Mouse (Mus musculus) liver, embryonic 11.5 days (tissue): ENCODE results near the gene Sars. TPM values are rescaled to one million over a fixed set of nuclear protein-coding genes. Genes with fewer than 3 reads are reported as not detected.

ENCODE experiments used
- ATAC-seq: fragments of 200-750 bp; cut with Nextera tagmentation; replicated peaks from 2 replicates; pipeline ENCODE4 v1.8.0; 2017; ENCODE audit warnings: moderate number of reproducible peaks, mild to moderate bottlenecking, moderate TSS enrichment, moderate library complexity; ENCODE audit not compliant: low FRiP score
- DNase-seq: peaks from one replicate; pipeline ENCODE4 v3.0.0-alpha.2; 2017; ENCODE audit warnings: low spot score
- H3K27ac ChIP-seq: fragments of 300-500 bp; sonication (generic); 2 replicates; pipeline ENCODE4 v1.5.1; 2014; ENCODE audit warnings: mild to moderate bottlenecking, low read depth, low read length, control low read depth
- H3K27me3 ChIP-seq: fragments of 300-500 bp; sonication (generic); replicated peaks from 2 replicates; pipeline ENCODE4 v1.6.1; 2014; ENCODE audit warnings: low read length, mixed read lengths; ENCODE audit not compliant: control insufficient read depth, insufficient read depth
- H3K36me3 ChIP-seq: fragments of 300-500 bp; sonication (generic); 2 replicates; pipeline ENCODE4 v1.6.1; 2014; ENCODE audit warnings: mild to moderate bottlenecking, low read length, moderate library complexity, mixed read lengths; ENCODE audit not compliant: control insufficient read depth, insufficient read depth
- H3K4me1 ChIP-seq: fragments of 300-500 bp; sonication (generic); replicated peaks from 2 replicates; pipeline ENCODE4 v1.6.1; 2014; ENCODE audit warnings: low read length, mixed read lengths; ENCODE audit not compliant: control insufficient read depth, insufficient read depth
- H3K4me2 ChIP-seq: fragments of 300-500 bp; sonication (generic); 2 replicates; pipeline ENCODE4 v1.6.1; 2014; ENCODE audit warnings: mild to moderate bottlenecking, control low read depth, moderate library complexity
- H3K4me3 ChIP-seq: fragments of 300-500 bp; sonication (generic); 2 replicates; pipeline ENCODE4 v1.5.1; 2014; ENCODE audit warnings: low read depth, low read length, control low read depth
- H3K9ac ChIP-seq: fragments of 300-500 bp; sonication (generic); 2 replicates; pipeline ENCODE4 v1.6.1; 2014; ENCODE audit warnings: low read depth, low read length, control low read depth
- H3K9me3 ChIP-seq: fragments of 300-500 bp; sonication (generic); 2 replicates; pipeline ENCODE4 v1.6.1; 2016; ENCODE audit warnings: low read length, inconsistent platforms, mixed read lengths; ENCODE audit not compliant: control insufficient read depth
- WGBS: fragments of 180-500 bp; shearing (Covaris S2); extraction: QIAGEN DNeasy Blood & Tissue Kit; methylation state at CpG from one replicate; pipeline ENCODE4 v1.1.7; 2014; 5-methylcytosine and 5-hydroxymethylcytosine counted together
- polyA plus RNA-seq: library from polyadenylated mRNA; unstranded; fragments of >200 nt; fragmentation: Nextera tagmentation; extraction: Ambion mirVana; gene quantifications from 2 replicates; pipeline ENCODE4 v1.2.1, GENCODE M21; 2014

The Sars gene
- polyA plus RNA-seq, 1 experiment from 2014 or later: 194 TPM

- no peak for DNase-seq
- Histone ChIP-seq H3K4me3 (no peak overlapping the region), H3K4me1 (peaks cover 17% of the 10 kb centered on the region), H3K9ac (no peak overlapping the region), H3K36me3 (no peaks in the 10 kb centered on the region), H3K27ac (no peak overlapping the region), H3K9me3 (no peaks in the 10 kb centered on the region), H3K27me3 (no peaks in the 10 kb centered on the region), H3K4me2 (no peak overlapping the region)
- ATAC-seq: no peak
- WGBS: 74% methylated on average over 7 of the region's 7 CpGs
Measured at GRCm38 (mm10) chr3:108378875-108379663, 65.9 kb downstream of the Sars start.

Other genes with a start within 250 kb of the Sars start
- gene Cyb561d1, start 244.0 kb downstream of the Sars start, polyA plus RNA-seq: 2.3 and 2.8 TPM in 2 replicates
- 8.7 and 8.9 TPM in 2 replicates for gene Atxn7l2, start 234.3 kb downstream of the Sars start, polyA plus RNA-seq
- 0.05 and 0.08 TPM in 2 replicates for gene Sypl2, start 218.6 kb downstream of the Sars start, polyA plus RNA-seq
- gene Psma5, start 188.3 kb downstream of the Sars start, polyA plus RNA-seq: 335 and 351 TPM in 2 replicates
- 10.6 and 11.9 TPM in 2 replicates for gene Sort1, start 161.1 kb downstream of the Sars start, polyA plus RNA-seq
- 0.47 and 1.2 TPM in 2 replicates for gene Mybphl, start 80.3 kb downstream of the Sars start, polyA plus RNA-seq
- gene Psrc1, start 61.4 kb downstream of the Sars start, polyA plus RNA-seq: 33.2 and 34.0 TPM in 2 replicates
- 2.4 and 2.5 TPM in 2 replicates for gene Celsr2, start 29.7 kb downstream of the Sars start, polyA plus RNA-seq
- gene 1700013F07Rik, start 88.9 kb upstream of the Sars start, polyA plus RNA-seq: not detected in 2 replicates
- gene 5330417C22Rik, start 91.3 kb upstream of the Sars start, polyA plus RNA-seq: 0.10 and 0.23 TPM in 2 replicates
- 23.0 and 27.7 TPM in 2 replicates for gene Tmem167b, start 117.3 kb upstream of the Sars start, polyA plus RNA-seq
- 21.7 and 23.2 TPM in 2 replicates for gene Taf13, start 126.5 kb upstream of the Sars start, polyA plus RNA-seq
- gene Wdr47, start 146.1 kb upstream of the Sars start, polyA plus RNA-seq: 3.8 and 4.5 TPM in 2 replicates
- 65.4 and 69.9 TPM in 2 replicates for gene Clcc1, start 208.7 kb upstream of the Sars start, polyA plus RNA-seq